Mouse (Mus musculus) brown adipose tissue, adult 24 weeks (tissue): ENCODE data around the gene Scamp4. TPM values are rescaled to one million over a fixed set of nuclear protein-coding genes. Genes with fewer than 3 reads are reported as not detected.

Source experiments
- H3K27ac ChIP-seq: fragments of 200-500 bp; replicated peaks from 2 replicates; pipeline ENCODE4 v1.5.1; 2012; ENCODE audit warnings: low read depth, mild to moderate bottlenecking, low read length
- H3K4me1 ChIP-seq: fragments of 200-500 bp; 2 replicates; pipeline ENCODE4 v1.6.1; 2012; ENCODE audit warnings: low read length, mixed read lengths; ENCODE audit not compliant: control insufficient read depth, insufficient read depth, insufficient read length
- H3K4me3 ChIP-seq: fragments of 200-500 bp; 2 replicates; pipeline ENCODE4 v1.5.1; 2012; ENCODE audit warnings: low read depth, mild to moderate bottlenecking, low read length, moderate library complexity; ENCODE audit not compliant: insufficient read depth
- polyA plus RNA-seq: library from polyadenylated mRNA; stranded (reverse); fragments of >200 nt; gene quantifications from 2 replicates; pipeline ENCODE4 v1.2.4, GENCODE M21; 2012; ENCODE audit not compliant: missing spikeins, insufficient read depth, insufficient read length

The Scamp4 gene
- 14.6 and 16.2 TPM in 2 replicates for polyA plus RNA-seq

GRCm38 (mm10) chr10:80602698-80603325 is at the start of gene Scamp4, which contains the start of gene Adat3:
Gene Scamp4 (plus strand): TSS chr10:80602872.
Gene Adat3 (plus strand): TSS chr10:80602880.
- H3K4me1 ChIP-seq, result peaks cover 6% of the 10 kb centered on the region
- H3K4me3 ChIP-seq, result peak within 1 kb of the TSS; percentile 92

GRCm38 (mm10) chr10:80553575-80553974 is 49.1 kb upstream of the Scamp4 start:
- Histone ChIP-seq H3K27ac (no peak overlapping the region), H3K4me1 (peaks cover 14% of the 10 kb centered on the region), H3K4me3 (no peak overlapping the region)

More at GRCm38 (mm10) chr10:80602698-80603325, at the start of gene Scamp4, which contains the start of gene Adat3:
- peak within 1 kb of the TSS; percentile 82 for H3K27ac ChIP-seq

DNA sequence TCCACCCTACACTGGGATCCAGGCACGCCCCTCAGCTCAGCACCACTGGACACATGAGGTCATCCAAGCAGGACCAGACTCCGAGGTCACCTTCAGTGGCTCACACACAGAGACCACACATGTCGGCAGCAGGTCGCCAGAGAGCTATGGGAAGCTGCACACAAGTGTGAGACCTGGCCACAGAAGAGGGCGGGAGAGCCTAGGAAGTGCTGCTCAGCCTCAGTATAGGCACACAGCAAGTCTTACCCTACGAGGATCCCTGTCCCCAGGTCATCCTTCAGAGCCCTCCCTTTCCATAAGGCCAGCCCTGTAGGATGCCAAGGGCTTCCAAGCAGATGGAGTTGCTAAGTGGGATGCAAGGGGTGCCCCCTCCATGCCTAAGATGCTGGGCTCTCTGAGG is 48.7 kb upstream of the Scamp4 start:
- Histone ChIP-seq H3K27ac (no peak overlapping the region), H3K4me1 (peaks cover 17% of the 10 kb centered on the region), H3K4me3 (no peak overlapping the region)

DNA sequence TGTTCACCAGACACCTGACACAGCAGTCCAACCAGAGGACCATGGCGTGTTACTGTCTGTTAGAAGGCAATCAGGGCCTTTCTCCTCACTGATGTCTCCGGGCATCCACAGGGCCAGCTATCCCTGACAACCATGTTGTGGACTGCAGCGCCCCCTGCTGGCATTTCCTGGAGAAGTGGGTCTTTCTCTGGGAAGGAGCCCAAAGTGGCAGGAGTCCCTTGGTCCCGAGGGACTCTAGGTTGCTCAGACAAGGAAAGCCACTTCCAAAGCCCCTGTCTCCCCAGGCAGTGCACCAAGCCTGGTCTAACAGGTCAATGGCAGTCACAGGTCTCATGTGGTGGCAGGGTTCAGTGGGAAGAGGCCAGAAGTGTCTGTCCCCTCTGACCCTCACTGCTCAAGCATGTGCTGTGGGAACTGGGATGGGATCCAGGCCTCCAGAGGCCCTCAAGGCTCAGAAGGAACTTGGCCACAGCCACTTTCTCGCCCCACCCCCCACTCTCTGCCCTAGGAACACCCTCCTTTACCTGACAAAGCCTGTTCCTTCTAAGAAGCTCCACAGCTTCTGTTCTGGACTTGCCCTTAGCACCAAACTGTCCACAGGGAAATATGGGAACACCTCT is 45.2 kb upstream of the Scamp4 start:
- H3K4me1 ChIP-seq, result peaks cover 26% of the 10 kb centered on the region
- H3K27ac ChIP-seq, result no peak overlapping the region
- no peak overlapping the region for H3K4me3 ChIP-seq

GRCm38 (mm10) chr10:80559431-80559830 is 43.2 kb upstream of the Scamp4 start:
- no peak overlapping the region for H3K27ac ChIP-seq
- H3K4me3 ChIP-seq, result no peak overlapping the region
- peaks cover 23% of the 10 kb centered on the region for H3K4me1 ChIP-seq

DNA sequence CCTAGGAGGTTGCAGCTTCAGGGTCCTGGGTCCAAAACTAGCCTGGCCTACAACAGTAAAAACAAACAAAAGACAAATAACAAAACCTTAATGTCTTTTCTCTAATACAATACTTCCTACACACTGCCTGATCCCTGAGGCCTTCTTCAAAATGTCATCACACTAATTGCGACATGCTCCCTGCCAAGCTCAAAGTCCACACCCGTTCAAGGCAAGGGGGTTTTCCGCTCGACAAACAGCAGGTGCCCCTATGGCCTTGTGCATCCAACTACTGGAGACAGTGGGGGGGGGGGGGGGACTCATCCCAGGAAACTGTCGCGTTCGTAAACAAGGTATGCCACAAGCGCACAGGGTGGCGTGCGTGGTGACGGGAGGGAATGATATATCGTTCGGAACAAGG is 42.1 kb upstream of the Scamp4 start:
- H3K4me1 ChIP-seq, result peaks cover 23% of the 10 kb centered on the region
- H3K27ac ChIP-seq, result 0 out of 2 replicates have a peak overlapping the region, but pooled peaks have one; percentile 71
- H3K4me3 ChIP-seq, result peak overlapping the region; percentile 74

GRCm38 (mm10) chr10:80561116-80561944 is 41.3 kb upstream of the Scamp4 start, which contains the start of gene Rexo1:
Gene Rexo1 (minus strand): TSS chr10:80561560.
- H3K27ac ChIP-seq, result peak within 1 kb of the TSS; percentile 99
- H3K4me1 ChIP-seq, result peaks cover 23% of the 10 kb centered on the region
- peak within 1 kb of the TSS; percentile 74 for H3K4me3 ChIP-seq

GRCm38 (mm10) chr10:80566375-80567092 is 36.1 kb upstream of the Scamp4 start:
- no peak overlapping the region for H3K27ac ChIP-seq
- peaks cover 9% of the 10 kb centered on the region; the same call in 1 of the 2 replicates for H3K4me1 ChIP-seq
- no peak overlapping the region for H3K4me3 ChIP-seq

DNA sequence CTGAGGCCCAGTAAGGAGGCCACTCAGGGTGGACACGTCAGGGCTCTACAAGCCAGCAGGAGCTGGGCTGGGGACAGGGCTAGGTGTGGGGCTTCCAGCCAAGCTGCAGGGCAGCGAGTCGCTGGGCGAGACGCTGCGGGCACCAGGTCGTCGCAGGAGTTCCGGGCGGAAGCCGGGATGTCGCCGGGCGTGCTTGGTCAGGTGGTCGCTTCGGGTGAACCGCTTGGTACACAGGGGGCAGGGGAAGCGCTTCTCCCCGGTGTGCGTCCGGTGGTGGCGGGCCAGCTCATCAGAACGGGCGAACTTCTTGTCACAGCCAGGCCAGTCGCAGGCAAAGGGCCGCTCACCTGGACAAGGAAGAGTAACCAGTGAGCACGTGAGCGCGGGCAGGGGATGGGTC is 33.8 kb upstream of the Scamp4 start:
- peaks cover 12% of the 10 kb centered on the region; the same call in 1 of the 2 replicates for H3K4me1 ChIP-seq
- no peak overlapping the region for H3K27ac ChIP-seq
- no peak overlapping the region for H3K4me3 ChIP-seq

DNA sequence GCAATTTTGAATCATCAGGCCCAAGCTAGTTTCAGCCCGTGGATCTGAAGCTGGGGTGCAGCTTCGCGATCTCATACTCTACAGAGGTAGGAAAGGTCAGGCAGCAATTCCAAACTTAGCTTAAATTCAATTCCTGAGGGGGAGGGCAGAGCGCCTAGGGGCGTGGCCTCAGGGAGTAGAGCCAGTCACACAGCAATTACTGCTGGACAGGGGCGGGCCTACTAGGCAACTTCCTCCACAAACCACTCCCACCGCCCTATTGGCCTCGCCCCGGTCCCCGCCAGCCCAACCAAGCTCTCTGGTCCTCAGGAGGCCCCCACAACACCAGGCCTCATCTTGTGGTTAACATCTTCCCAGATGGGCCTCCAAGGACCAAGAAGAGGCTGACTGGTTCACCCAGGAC is 33.0 kb upstream of the Scamp4 start:
- H3K4me3 ChIP-seq, result peak overlapping the region; percentile 53
- peak overlapping the region; percentile 1; the same call in 1 of the 2 replicates for H3K27ac ChIP-seq
- peaks cover 12% of the 10 kb centered on the region; the same call in 1 of the 2 replicates for H3K4me1 ChIP-seq

DNA sequence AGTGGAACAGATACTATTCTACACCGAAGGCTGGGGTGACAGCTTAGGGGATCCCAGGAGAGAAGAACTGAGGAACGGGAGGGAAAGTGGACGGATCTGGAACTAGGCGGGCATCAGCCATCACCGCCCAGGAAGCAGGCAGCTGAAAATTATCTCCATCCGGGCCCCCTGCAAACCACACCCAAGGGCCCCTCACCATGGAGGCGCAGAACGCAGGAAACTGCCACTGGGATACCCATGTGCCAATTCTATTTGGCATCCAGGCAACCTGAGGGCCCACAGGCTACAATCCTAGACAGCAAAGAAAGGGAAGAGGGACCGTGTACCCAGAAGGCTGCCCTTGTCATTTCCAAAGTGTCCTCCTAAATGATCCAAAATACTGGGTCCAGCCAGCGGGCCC is 32.3 kb upstream of the Scamp4 start:
- Histone ChIP-seq H3K27ac (no peak overlapping the region), H3K4me1 (peaks cover 12% of the 10 kb centered on the region; the same call in 1 of the 2 replicates), H3K4me3 (no peak overlapping the region)

DNA sequence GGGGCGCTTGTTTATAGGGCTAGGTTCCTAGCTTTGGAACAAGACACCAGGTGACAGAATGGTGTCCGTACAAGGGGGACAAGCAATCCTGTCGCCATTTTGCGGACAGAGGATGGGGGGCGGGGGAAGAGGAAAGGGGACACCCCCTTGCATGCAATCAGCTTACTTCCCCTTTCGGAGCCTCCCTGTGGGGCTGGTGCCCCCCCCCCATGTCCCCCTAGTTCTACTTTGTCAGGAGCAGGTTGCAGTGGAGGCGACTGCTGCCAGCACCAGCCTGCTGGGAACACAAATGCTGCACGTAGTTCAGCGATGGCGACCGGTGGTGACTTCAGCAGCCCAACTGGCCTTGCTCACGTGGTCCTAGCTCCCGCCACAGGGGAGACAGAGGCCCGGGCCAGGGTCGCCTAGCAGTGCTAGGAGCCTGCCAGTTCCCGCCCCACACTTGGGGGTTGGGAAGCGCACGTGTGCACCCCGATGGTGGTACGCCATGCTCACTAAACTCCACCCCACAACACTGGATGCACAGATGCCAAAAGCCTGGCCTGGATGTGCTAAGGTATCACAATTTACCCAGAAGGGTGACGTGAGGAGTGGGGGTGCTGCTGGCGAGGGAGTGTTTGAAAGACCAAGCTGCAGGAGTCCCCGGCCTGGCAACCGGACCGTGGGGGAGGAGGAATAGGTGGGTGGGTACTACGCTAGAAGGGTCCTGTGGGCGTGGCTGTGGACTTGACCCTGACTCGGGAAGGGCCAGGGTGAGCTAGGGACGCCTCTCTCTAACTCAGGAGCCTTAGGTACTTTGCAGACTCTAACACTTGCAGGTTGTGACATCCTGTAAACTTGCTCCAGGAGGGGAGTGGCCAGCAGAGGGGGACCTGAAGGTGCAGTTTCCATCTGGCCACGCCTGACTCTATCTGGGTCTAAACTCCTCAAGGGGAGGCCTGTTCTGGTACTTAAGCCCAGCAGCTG is 31.5 kb upstream of the Scamp4 start:
- Histone ChIP-seq H3K27ac (no peak overlapping the region), H3K4me3 (no peak overlapping the region), H3K4me1 (peaks cover 17% of the 10 kb centered on the region; the same call in 1 of the 2 replicates)

- H3K27ac ChIP-seq, result no peak overlapping the region
- no peak overlapping the region for H3K4me3 ChIP-seq
- peaks cover 18% of the 10 kb centered on the region; the same call in 1 of the 2 replicates for H3K4me1 ChIP-seq
Measured at GRCm38 (mm10) chr10:80572477-80572876, 30.2 kb upstream of the Scamp4 start.
